Mouse (Mus musculus) thymus, adult 2 months (tissue): ENCODE data around the gene Aldh1b1. TPM values are rescaled to one million over a fixed set of nuclear protein-coding genes. Genes with fewer than 3 reads are reported as not detected.
A peak's percentile ranks its signal among the peaks of the same experiment; 100 is the strongest.

Source experiments
- DNase-seq: peaks from one replicate; pipeline ENCODE4 v3.0.0; 2021
- H3K27ac ChIP-seq: fragments of 200-500 bp; 2 replicates; pipeline ENCODE4 v1.5.1; 2012; ENCODE audit warnings: low read length, control low read depth; ENCODE audit not compliant: control insufficient read depth, insufficient read depth
- H3K27me3 ChIP-seq: fragments of 200-500 bp; 2 replicates; pipeline ENCODE4 v1.6.1; 2012; ENCODE audit warnings: mild to moderate bottlenecking, low read length, moderate library complexity, mixed read lengths; ENCODE audit not compliant: control insufficient read depth, insufficient read depth
- H3K36me3 ChIP-seq: fragments of 200-500 bp; 2 replicates; pipeline ENCODE4 v1.6.1; 2012; ENCODE audit warnings: mild to moderate bottlenecking, low read length, moderate library complexity; ENCODE audit not compliant: control insufficient read depth, insufficient read depth
- H3K4me1 ChIP-seq: fragments of 200-500 bp; replicated peaks from 2 replicates; pipeline ENCODE4 v1.6.1; 2012; ENCODE audit warnings: low read length; ENCODE audit not compliant: control insufficient read depth, insufficient read depth
- H3K4me3 ChIP-seq: fragments of 200-500 bp; 2 replicates; pipeline ENCODE4 v1.5.1; 2012; ENCODE audit warnings: mild to moderate bottlenecking, low read length, control low read depth, moderate library complexity; ENCODE audit not compliant: control insufficient read depth, insufficient read depth
- CTCF ChIP-seq: fragments of 200-500 bp; IDR thresholded peaks from 2 replicates; pipeline ENCODE4 v1.5.1; 2012; ENCODE audit warnings: mild to moderate bottlenecking, control low read depth, low read length, moderate library complexity, borderline replicate concordance; ENCODE audit not compliant: control insufficient read depth, poor library complexity, insufficient read depth; ENCODE audit errors: extremely low read depth
- POLR2A ChIP-seq: fragments of 200-500 bp; IDR thresholded peaks from 2 replicates; pipeline ENCODE4 v1.6.1; 2012; ENCODE audit warnings: mild to moderate bottlenecking, low read length, control low read depth, moderate library complexity; ENCODE audit not compliant: control insufficient read depth, poor library complexity, insufficient read depth; ENCODE audit errors: extremely low read depth
- WGBS: fragments of 180-500 bp; shearing (Covaris S2); methylation state at CpG from one replicate; pipeline ENCODE4 v1.1.7; 2018; 5-methylcytosine and 5-hydroxymethylcytosine counted together
- polyA plus RNA-seq: library from polyadenylated mRNA; depleted of rRNA; stranded (reverse); fragments of >200 nt; gene quantifications from 2 replicates; pipeline ENCODE4 v1.2.3, GENCODE M21; 2012

Aldh1b1 gene
- polyA plus RNA-seq, 1 experiment: 9.6 TPM

- WGBS: 53% methylated on average over 13 of the region's 13 CpGs
- H3K27ac ChIP-seq: no peak overlapping the region
- H3K27me3 ChIP-seq: no peaks in the 10 kb centered on the region
Measured at GRCm38 (mm10) chr4:45789263-45789958, 9.4 kb upstream of the Aldh1b1 start.

GRCm38 (mm10) chr4:45790018-45790417 lies 8.8 kb upstream of the Aldh1b1 start:
- Histone ChIP-seq H3K27me3 (no peaks in the 10 kb centered on the region), H3K27ac (no peak overlapping the region), H3K4me3 (no peak overlapping the region), H3K36me3 (no peaks in the 10 kb centered on the region), H3K4me1 (peaks cover 12% of the 10 kb centered on the region; the same call in 1 of the 2 replicates)
- TF ChIP-seq POLR2A: no peak
- no peak for TF ChIP-seq CTCF
- no peak for DNase-seq
- WGBS: 34% methylated on average over 2 of the region's 2 CpGs

More at GRCm38 (mm10) chr4:45789263-45789958, 9.4 kb upstream of the Aldh1b1 start:
- Histone ChIP-seq H3K4me1 (peaks cover 12% of the 10 kb centered on the region; the same call in 1 of the 2 replicates), H3K4me3 (no peak overlapping the region), H3K36me3 (no peaks in the 10 kb centered on the region)
- no peak for DNase-seq
- no peak for TF ChIP-seq CTCF
- TF ChIP-seq POLR2A: no peak

- TF ChIP-seq CTCF (no peak), POLR2A (no peak)
- Histone ChIP-seq H3K36me3 (no peaks in the 10 kb centered on the region), H3K4me3 (no peak overlapping the region), H3K4me1 (peaks cover 13% of the 10 kb centered on the region), H3K27ac (peak overlapping the region; percentile 31; the same call in 1 of the 2 replicates), H3K27me3 (no peaks in the 10 kb centered on the region)
- DNase-seq: no peak
- WGBS: 6% methylated on average over 12 of the region's 12 CpGs
Measured at GRCm38 (mm10) chr4:45795191-45795811, 3.5 kb upstream of the Aldh1b1 start.

- H3K4me1 ChIP-seq: peaks cover 13% of the 10 kb centered on the region
- 91% methylated on average over 5 of the region's 5 CpGs for WGBS
- H3K27me3 ChIP-seq: no peaks in the 10 kb centered on the region
- no peaks in the 10 kb centered on the region for H3K36me3 ChIP-seq
- no peak overlapping the region for H3K27ac ChIP-seq
- no peak overlapping the region for H3K4me3 ChIP-seq
- TF ChIP-seq CTCF (no peak), POLR2A (no peak)
- DNase-seq: no peak
Measured at GRCm38 (mm10) chr4:45796760-45797159, 2.1 kb upstream of the Aldh1b1 start.

GRCm38 (mm10) chr4:45799956-45800537 lies 1.2 kb downstream of the Aldh1b1 start:
- WGBS: 29% methylated on average over 3 of the region's 3 CpGs
- no peak overlapping the region for H3K4me3 ChIP-seq

GRCm38 (mm10) chr4:45802900-45803299 lies 4.1 kb downstream of the Aldh1b1 start:
- DNase-seq: no peak
- Histone ChIP-seq H3K4me3 (no peak overlapping the region), H3K4me1 (peaks cover 9% of the 10 kb centered on the region), H3K27me3 (no peaks in the 10 kb centered on the region), H3K27ac (no peak overlapping the region), H3K36me3 (no peaks in the 10 kb centered on the region)
- TF ChIP-seq CTCF (no peak), POLR2A (no peak)
- WGBS: 96% methylated on average over 14 of the region's 14 CpGs

More at GRCm38 (mm10) chr4:45799956-45800537, 1.2 kb downstream of the Aldh1b1 start:
- Histone ChIP-seq H3K4me1 (peaks cover 13% of the 10 kb centered on the region), H3K27ac (no peak overlapping the region), H3K27me3 (no peaks in the 10 kb centered on the region), H3K36me3 (no peaks in the 10 kb centered on the region)
- no peak for DNase-seq
- TF ChIP-seq POLR2A (no peak), CTCF (no peak)
